Mouse (Mus musculus) testis, postnatal 10 days (tissue): ENCODE data around the gene Tesk1.
A peak's percentile ranks its signal among the peaks of the same experiment; 100 is the strongest.

Experiments
- DNase-seq: peaks from one replicate; pipeline ENCODE4 v3.0.0; 2021; ENCODE audit warnings: low spot score

Gene Tesk1

DNA sequence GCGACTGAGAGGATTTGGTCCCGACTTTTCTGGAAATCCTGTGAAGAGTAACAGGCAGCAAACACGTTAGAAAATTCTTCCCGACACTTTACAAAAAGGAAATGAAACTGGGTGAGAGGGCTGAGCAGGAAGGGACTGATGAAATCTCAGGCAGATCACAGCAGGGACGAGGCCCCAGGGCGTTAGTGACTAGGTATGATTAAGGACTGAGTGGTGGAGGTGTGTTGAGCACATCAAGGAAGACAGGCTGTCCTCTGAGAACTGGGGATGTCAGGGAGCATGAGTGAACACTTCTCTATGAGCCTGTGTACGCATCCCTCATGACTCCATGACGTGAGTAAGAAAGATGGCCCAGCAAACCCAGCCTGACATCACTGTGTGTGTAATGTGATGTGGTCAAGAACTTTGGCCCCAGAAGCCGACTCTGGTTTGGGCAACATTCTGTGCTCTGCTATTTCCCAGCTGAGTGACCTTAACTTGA is 21.9 kb upstream of the Tesk1 start:
- no peak for DNase-seq

DNA sequence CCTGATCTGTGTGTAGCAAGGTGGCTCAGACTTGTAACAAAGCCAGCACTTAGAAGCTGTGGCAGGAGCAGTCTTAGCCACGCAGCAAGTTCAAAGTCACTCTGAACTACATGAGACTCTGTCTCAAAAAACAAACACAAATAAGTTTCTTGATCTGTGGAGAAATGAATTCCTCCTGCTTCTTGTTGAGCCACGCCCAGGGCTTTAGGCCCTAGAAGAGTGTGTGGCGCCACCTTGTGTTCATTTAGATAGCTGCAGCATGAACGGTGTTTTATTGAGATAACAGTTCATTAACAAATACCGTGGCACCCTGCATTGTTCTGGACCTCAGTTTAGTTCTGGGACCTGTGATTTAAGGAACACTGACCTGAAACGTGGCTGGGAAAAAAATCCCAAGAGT is 21.4 kb upstream of the Tesk1 start:
- DNase-seq, result peak; percentile 86

DNA sequence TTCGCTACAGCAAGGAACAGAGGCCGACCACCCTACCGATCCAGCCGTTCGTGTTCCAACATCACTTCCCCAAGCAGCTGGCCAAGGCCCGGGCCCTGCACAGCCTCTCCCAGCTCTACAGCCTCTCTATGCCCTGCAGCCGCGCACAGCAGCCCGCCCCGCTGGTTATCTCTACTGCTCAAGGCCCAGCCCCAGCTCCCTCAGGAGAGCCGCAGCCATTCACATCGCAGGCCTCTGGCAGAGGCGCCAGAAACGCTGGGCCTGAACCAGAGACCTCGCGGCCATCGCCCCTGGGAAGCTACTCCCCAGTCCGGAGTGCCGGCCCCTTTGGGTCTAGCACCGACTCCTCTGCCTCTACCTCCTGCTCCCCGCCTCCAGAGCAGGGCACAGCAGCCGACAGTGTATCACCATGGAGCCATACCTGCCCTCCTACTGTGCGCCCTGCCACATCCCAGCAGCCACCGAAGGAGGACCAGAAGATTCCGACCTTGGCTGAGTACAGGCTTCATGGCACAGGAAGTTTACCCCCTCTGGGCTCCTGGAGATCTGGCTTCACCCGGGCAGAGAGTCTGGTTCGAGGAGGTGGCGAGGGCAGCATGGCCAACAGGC is 20.0 kb upstream of the Tesk1 start:
- DNase-seq, result no peak

DNA sequence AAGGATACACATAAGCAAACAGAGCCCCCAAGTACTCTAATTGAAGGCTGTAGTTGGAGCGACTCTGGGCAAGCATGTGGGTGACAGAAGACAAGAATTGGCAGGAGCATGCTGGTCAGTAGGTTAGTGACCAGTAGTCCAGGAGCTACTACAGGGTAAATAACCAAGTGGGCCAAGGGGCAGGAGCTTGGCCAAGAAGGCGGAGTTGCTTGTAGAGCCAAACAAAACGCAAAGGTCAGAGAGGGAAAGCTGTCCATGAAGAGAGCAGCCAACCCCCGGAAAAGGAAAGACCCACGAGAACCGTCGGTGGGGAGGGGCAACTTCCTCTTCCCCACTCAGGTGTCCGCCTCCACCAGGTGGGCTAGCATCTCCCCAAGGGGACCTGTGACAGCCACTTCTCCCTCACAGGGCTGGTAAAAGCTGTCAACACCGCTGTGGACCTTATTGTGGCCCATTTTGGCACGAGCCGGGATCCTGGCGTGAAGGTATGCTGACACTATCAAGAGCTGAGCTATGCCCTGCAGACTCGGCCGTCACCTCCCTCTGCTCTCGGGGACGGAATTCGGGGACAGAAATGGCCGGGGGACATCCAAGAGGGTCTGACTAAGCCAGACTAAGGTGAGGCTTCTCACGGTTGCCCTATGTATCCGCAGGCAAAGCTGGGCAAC is 18.3 kb upstream of the Tesk1 start:
- DNase-seq, result peak; percentile 40

DNA sequence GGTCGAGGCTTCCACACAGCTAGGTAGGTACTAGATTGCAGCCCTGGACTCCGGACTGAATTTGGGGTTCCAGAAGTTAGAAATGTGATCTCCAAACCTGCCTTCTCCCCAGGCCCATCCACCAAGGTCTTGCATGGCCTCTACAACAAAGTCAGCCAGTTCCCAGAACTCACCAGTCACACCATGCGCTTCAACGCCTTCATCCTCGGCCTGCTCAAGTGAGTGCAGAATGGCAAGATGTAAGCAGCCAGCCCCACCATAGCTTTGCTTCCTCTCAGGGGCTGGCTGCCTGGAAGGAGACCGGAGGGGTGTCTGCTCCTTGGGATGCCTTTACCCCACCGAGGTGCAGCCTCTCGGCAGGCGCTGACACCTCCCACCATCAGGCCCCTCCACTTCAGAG is 17.7 kb upstream of the Tesk1 start:
- no peak for DNase-seq

DNA sequence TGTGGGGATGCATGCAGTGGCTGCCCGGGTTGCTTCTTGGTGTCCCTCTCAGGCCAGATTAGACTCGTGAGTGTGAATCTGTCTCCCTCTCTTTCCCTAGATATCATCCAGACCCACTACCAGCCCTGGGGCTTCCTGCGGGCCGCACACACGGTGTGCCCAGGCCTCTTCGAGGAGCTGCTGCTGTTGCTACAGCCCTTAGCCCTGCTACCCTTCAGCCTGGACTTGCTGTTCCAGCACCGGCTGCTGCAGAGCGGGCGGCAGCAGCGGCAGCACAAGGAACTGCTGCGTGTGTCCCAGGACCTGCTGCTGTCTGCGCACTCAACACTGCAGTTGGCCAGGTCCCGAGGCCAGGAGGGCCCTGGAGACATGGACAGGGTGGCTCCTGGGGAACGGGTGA is 16.5 kb upstream of the Tesk1 start:
- DNase-seq, result peak; percentile 45

DNA sequence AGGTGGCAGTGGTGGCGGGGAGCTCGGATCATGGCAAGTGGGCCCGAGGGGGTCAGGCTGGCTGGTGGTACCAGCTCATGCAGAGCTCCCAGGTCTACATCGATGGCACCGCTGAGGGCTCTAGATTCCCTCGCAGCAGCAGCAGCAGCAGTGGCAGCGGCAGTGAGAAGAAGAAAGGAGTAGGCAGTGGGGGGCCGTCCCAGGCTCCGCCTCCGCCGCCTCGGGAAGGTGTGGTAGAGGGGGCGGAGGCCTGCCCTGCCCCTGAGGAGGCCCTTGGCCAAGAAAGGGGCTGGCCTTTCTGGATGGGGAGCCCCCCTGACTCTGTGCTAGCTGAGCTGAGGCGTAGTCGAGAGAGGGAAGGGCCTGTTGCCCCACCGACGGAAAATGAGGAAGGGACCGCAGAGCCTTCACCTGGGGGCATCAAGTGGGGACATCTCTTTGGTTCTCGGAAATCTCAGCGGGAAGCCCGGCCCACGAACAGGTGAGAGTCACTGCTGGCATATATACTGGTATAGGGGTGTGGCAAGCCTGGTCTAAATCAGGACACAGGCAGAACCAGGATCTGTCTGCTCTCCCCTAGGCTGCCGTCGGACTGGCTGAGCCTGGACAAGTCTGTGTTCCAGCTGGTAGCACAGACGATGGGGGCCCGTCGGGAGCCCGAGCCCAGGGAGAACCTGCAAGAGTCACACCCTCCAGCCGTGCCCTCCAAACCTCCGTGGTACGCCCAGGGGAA is 15.9 kb upstream of the Tesk1 start:
- peak; percentile 52 for DNase-seq

DNA sequence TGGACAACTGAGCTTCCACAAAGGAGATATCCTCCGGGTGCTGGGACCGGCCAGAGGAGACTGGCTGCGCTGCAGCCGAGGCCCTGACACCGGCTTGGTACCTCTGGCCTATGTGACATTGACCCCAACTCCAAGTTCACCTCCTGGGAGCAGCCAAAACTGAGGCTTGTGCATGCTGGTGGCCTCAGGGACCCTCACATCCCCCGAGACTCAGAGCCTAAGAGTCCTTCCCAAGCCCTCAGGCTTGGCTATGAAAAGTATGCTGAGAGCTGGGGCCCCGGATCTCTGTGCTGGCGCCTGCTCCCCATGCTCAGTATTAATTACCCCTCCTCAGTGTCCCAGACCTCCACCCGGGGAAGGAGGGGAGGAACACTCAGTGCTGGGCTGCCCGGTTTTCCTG is 15.3 kb upstream of the Tesk1 start:
- no peak for DNase-seq

DNA sequence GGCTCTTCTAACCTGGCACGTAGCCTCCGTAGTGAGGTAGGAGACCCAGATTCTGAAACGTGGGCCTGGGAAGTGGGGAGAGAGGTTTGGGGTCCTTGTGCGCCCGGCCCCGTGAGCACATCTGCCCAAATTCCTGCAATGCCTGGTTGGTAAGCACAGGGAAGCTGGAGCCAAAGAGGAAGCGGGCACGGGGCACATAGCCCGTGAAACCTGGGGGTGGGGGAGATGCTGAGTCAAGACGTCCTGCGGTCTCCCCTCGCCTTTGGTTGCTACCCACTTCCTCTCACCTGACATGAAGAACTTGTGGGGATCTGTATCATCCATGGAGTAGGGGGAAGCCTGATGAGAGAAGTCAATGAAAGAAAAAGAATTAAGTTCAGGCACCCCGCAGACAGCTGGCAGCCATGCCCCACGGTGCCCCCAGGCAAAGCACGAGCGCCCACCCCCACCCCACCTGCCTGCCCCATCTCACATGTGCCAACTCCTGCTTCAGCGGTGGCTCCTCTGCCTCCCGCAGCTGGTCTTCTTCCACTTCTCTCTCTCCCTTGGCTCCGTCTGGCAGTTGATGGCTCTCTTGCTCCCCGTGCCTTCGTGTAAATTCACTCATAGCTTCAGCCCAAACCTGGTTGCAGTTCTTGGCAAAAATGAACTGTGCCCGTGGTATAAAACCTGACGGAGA is 14.1 kb upstream of the Tesk1 start:
- no peak for DNase-seq

DNA sequence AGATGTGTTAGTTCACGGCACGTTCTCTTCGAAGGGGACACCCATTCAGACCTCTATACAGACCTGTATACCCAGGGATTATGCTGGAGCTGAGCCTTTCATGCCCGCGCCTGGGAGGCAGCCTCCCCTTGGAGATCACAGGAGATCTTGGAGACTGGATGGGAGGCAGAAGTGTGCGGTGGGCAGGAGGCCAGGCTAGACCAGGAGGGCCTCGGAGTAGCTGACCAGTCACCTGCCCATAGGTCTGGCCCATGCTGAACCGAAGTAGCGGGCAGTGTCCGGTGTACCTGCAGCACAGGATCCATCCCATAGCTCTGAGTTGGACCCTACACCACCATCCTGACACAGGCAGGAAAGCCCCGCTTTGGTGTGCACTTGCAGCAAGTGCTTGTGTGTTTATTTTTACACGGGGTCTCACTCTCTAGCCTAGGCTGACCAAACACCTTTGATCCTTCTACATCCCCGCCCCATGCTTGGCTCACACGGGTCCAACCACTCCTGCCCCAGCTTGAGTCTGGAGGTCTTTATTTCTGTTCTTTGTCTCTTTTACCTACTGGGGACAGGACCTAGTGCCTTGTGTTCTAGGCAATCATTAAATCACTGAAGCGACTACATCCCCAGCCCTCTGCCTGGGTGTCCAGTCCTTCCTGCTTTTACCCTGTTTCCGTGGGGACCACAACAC is 13.4 kb upstream of the Tesk1 start:
- DNase-seq, result no peak

DNA sequence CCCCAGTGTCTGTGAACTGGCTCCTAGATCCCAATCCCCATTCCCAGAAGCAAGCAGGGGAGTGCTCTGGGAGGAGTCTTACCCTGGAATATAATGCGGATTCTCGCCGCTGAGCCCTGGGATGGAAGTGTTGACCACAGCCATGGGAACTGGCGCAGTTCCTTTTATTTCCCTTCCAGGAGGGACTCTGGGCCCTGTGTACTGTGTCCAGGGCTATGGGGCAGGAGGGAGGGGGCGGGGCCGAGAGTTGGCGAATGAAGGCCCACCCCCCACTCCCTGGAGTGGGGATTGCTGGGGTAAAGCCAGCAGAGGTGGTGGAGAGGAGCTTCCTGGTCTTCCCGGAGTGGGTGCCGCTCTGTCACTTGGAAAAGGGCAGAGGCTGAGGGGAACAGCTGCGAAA is 12.8 kb upstream of the Tesk1 start, which contains the start of gene Fam166b:
Gene Fam166b (minus strand): TSS at position 189 of the 400 bp plus-strand sequence.
- no peak for DNase-seq

DNA sequence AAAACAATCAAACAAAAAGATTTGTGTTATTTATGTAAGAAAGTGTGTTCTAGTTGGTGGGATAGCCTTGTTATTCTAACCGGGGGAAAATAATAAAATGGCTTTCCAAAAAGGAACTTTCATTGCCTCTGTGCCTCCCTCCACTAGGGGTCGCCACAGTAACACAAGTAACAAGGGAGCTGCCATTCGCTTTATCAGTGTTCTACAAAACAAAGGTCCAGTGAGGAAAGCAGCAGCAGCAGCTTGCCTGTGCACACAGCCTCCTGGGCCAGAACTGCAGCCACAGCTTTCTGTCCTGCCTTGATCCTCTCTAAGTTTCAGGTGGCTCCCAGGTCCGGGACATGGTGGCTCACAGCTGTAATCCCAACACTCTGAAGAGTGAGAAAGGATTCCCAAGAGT is 10.0 kb upstream of the Tesk1 start:
- peak; percentile 91 for DNase-seq

DNA sequence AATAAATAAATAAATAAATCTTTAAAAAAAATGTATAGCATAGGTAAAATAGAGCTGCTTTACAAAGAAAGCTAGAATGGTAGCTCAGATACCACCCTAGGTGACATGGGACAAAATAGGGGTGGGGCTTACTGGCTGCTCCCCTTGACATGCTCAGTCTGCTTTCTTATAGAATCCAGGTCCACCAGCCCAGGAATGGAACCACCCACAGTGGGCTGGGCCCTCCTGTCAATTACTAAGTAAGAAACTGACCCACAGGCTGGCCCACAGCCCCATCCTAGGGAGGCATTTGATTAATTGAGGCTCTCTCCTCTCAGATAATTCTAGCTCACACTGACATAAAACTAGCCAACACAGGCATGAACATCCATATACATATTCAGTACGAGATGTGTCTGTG is 8.9 kb upstream of the Tesk1 start:
- DNase-seq, result no peak

DNA sequence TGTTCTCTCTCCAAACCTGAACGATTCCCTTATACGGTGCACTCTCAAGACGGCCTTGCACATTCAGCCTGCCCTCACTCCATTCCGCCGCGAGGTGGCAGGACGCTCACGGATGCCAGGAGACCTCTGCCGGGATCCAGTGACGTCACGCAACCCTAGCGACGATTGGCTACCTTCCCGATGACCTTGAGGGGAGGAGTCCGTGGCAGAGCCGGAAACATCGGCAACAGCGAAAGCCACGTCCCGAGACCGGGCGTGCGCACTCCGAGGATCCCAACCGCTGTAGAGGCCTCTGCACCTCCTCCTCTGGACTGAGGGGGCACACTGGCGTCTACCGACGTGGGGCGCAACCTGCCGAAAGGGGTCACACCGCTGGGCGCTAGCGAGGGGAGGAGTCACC is 305 bp downstream of the Tesk1 start:
- peak; percentile 99 for DNase-seq

DNA sequence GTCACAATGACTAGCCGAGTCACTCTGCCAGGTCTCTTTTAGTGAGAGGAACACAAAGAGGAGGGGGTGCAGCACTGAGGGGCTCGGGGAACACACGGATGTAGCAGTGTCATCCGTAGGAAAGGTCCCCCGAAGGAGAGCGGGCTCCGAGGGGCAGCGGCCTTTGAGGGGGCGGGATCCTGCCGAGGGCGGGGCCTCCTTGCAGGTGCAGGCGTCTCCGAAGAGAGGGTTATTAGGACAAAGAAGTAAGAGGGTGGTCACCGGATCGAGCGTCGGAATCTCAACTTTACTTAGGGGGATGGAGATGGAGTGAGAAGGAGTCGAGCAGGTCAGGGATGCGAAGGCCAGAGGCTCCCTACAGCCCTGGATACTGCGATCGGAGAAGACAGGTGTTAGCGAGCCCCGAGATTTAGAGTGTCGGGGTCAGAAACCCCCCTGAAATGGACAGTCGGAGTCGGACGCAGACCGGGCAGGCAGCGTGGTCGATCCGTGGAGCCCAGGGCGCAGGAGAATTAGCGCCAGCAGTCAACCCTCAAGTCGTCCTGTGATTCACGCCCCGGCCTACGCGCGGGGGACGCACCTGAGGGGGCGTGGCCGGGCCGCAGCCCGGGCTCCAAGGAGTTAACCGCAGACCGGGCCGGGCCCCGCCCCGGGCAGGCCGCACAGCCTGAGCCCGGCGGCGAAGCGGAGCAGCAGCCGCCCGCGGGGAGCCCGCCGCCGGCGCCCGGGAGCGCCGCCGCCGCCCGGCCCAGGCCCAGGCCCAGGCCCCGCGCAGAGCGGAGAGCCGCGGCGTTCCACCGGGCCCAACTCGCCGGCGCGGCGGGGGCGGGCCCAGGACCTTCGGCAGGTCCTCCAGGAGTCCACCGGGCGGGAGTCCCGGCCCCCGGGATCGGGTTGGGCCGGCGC is 970 bp downstream of the Tesk1 start:
- peak; percentile 87 for DNase-seq

DNA sequence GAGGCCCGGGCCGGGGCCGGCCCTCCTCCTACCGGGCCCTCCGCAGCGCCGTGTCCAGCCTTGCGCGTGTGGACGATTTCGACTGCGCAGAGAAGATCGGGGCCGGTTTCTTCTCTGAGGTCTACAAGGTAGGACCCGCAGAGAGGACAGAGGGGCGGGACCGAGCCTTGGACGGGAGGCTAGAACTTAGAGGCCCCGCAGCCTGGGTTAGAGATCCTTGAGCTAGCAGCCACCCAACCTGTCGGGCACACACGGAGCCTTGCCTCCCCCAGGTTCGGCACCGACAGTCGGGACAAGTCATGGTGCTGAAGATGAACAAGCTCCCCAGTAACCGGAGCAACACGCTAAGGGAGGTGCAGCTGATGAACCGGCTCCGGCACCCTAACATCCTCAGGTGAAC is 1.8 kb downstream of the Tesk1 start:
- DNase-seq, result peak; percentile 73

DNA sequence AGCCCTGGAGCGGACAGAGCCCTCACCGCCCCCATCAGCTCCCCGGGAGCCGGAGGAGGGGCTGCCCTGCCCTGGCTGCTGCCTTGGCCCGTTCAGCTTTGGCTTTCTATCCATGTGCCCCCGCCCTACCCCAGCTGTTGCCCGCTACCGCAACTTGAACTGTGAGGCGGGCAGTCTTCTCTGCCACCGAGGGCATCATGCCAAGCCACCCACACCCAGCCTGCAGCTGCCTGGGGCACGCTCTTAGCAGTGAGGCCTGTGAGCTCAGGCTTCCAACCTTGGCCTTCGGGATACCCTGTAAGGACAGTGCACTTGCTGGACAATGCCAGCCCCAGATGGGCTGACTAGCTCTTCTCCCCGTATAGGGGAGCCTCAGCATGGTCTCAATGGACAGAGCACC is 5.5 kb downstream of the Tesk1 start:
- DNase-seq, result peak; percentile 60

DNA sequence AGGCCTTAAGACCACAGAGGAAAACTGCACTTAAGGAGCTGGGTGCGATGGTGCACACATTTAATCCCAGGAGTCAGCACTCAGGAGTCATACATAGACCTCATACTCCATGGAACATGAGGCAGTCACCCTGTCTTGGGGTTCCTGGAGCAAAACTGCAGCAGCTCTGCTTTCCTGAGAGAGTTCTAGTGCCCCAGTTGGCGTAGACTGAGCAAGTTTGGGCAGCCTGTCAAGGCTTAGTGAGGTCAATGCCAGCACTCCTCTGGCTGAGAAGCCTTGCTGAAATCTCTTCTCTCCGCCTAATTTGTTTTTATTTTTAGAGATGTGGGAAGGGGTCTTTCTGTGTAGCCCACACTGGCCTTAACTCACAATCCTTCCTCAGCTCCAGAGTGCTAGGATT is 6.8 kb downstream of the Tesk1 start:
- no peak for DNase-seq

DNA sequence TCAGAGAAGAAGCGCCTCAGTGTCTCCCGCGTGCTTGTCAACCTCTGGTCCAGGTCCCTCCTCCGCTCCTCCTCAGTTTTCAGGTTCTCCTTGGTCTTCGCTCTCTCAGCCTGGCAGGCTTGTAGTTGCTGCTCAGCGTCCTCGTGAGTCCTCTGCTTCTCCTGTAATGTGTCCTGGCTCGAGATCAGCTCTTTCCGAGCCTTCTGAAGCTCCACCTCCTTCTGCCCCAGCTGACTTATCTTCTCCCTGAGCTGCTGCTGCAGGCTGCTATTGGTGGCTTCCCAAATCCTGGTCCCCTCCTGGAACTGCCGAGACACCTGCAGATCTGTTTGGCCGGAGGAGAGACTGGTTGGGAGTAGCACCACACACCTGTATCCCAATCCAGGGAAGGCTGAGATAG is 10.6 kb downstream of the Tesk1 start:
- DNase-seq, result no peak

DNA sequence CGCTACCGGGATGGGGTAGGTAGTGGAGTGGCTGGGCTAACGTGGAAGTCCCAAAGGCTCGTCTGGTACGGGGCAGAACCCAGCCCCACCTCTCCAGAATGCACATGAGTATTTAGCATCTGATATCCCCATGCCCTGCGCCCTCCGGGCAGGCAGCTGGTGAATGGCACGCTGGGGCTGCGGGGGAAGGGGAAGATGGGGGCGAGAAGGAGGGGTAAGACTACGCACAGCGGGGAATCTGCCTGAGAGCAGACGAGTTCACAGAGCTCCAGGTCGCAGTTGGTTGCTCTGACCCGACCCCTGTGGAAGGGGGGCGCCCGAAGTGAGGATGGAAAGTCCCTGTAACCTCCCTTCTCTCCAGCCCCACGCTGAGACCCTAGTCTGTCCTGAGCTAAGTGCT is 11.7 kb downstream of the Tesk1 start:
- no peak for DNase-seq
